Mouse (Mus musculus) hindbrain, embryonic 14.5 days (tissue): ENCODE measurements at regions not wholly inside any gene's neighbourhood (a gene's known extent, or its start where the extent isn't known, plus 50 kb on each side); places are given as distances from the start of the nearest gene placed in this dataset.

ENCODE experiments used
- ATAC-seq: fragments of 200-750 bp; cut with Nextera tagmentation; 2 replicates; pipeline ENCODE4 v1.8.0; 2017; ENCODE audit warnings: moderate number of reproducible peaks, mild to moderate bottlenecking, moderate TSS enrichment, moderate library complexity; ENCODE audit not compliant: low FRiP score
- DNase-seq: peaks from one replicate; pipeline ENCODE4 v3.0.0-alpha.2; 2015; ENCODE audit warnings: low spot score
- H3K27ac ChIP-seq: fragments of 300-500 bp; sonication (generic); 2 replicates; pipeline ENCODE4 v1.5.1; 2014; ENCODE audit warnings: mild to moderate bottlenecking, moderate library complexity
- H3K27me3 ChIP-seq: fragments of 300-500 bp; sonication (generic); 2 replicates; pipeline ENCODE4 v1.6.1; 2014; ENCODE audit warnings: mild to moderate bottlenecking, low read length, mixed read lengths; ENCODE audit not compliant: control insufficient read depth, insufficient read depth
- H3K36me3 ChIP-seq: fragments of 300-500 bp; sonication (generic); replicated peaks from 2 replicates; pipeline ENCODE4 v1.6.1; 2014; ENCODE audit not compliant: control insufficient read depth, insufficient read depth
- H3K4me1 ChIP-seq: fragments of 300-500 bp; sonication (generic); replicated peaks from 2 replicates; pipeline ENCODE4 v1.6.1; 2014; ENCODE audit warnings: antibody characterized with exemption, low read length, mixed read lengths; ENCODE audit not compliant: control insufficient read depth, insufficient read depth
- H3K4me2 ChIP-seq: fragments of 300-500 bp; sonication (generic); replicated peaks from 2 replicates; pipeline ENCODE4 v1.6.1; 2014; ENCODE audit warnings: mild to moderate bottlenecking, moderate library complexity
- H3K4me3 ChIP-seq: fragments of 300-500 bp; sonication (generic); replicated peaks from 2 replicates; pipeline ENCODE4 v1.5.1; 2014; ENCODE audit warnings: mild to moderate bottlenecking, low read length
- H3K9ac ChIP-seq: fragments of 300-500 bp; sonication (generic); 2 replicates; pipeline ENCODE4 v1.6.1; 2014
- H3K9me3 ChIP-seq: fragments of 300-500 bp; sonication (generic); 2 replicates; pipeline ENCODE4 v1.6.1; 2016; ENCODE audit warnings: low read length; ENCODE audit not compliant: control insufficient read depth
- WGBS: fragments of 180-500 bp; shearing (Covaris S2); extraction: QIAGEN DNeasy Blood & Tissue Kit; methylation state at CpG from one replicate; pipeline ENCODE4 v1.1.7; 2014; 5-methylcytosine and 5-hydroxymethylcytosine counted together

- DNase-seq (no peak), ATAC-seq (no peak)
- H3K36me3 ChIP-seq = no peaks in the 10 kb centered on the region
- no peaks in the 10 kb centered on the region for H3K27me3 ChIP-seq
- no peak overlapping the region for H3K27ac ChIP-seq
- WGBS = 49% methylated on average over 2 of the region's 2 CpGs
- H3K9ac ChIP-seq = no peak overlapping the region
- H3K9me3 ChIP-seq = no peaks in the 10 kb centered on the region
- no peak overlapping the region for H3K4me3 ChIP-seq
- H3K4me1 ChIP-seq = no peaks in the 10 kb centered on the region
- H3K4me2 ChIP-seq = no peak overlapping the region
Observed at GRCm38 (mm10) chr13:37290636-37291035, 54.4 kb upstream of the Ly86 start.

GRCm38 (mm10) chr13:37288993-37289392 is 56.0 kb upstream of the Ly86 start:
- H3K4me1 ChIP-seq = no peaks in the 10 kb centered on the region
- DNase-seq (no peak), ATAC-seq (no peak)
- no peak overlapping the region for H3K27ac ChIP-seq
- H3K36me3 ChIP-seq = no peaks in the 10 kb centered on the region
- no peak overlapping the region for H3K4me2 ChIP-seq
- no peaks in the 10 kb centered on the region for H3K9me3 ChIP-seq
- H3K9ac ChIP-seq = no peak overlapping the region
- 77% methylated on average over 1 of the region's 1 CpGs for WGBS
- H3K4me3 ChIP-seq = no peak overlapping the region
- H3K27me3 ChIP-seq = no peaks in the 10 kb centered on the region

GRCm38 (mm10) chr13:37282515-37282914 is 62.5 kb upstream of the Ly86 start:
- 91% methylated on average over 5 of the region's 5 CpGs for WGBS
- H3K36me3 ChIP-seq = no peaks in the 10 kb centered on the region
- ATAC-seq = no peak
- no peak overlapping the region for H3K4me3 ChIP-seq
- H3K4me1 ChIP-seq = no peaks in the 10 kb centered on the region
- H3K27me3 ChIP-seq = no peaks in the 10 kb centered on the region
- H3K9ac ChIP-seq = no peak overlapping the region
- H3K9me3 ChIP-seq = no peaks in the 10 kb centered on the region
- H3K4me2 ChIP-seq = no peak overlapping the region
- no peak for DNase-seq
- no peak overlapping the region for H3K27ac ChIP-seq

- Histone ChIP-seq H3K27me3 (no peaks in the 10 kb centered on the region), H3K27ac (no peak overlapping the region), H3K4me2 (no peak overlapping the region), H3K4me1 (no peaks in the 10 kb centered on the region), H3K9me3 (no peaks in the 10 kb centered on the region), H3K36me3 (no peaks in the 10 kb centered on the region), H3K4me3 (no peak overlapping the region), H3K9ac (no peak overlapping the region)
- WGBS = 91% methylated on average over 8 of the region's 8 CpGs
- DNase-seq (no peak), ATAC-seq (no peak)
Observed at GRCm38 (mm10) chr13:37279078-37279789, 65.8 kb upstream of the Ly86 start.

GRCm38 (mm10) chr13:37249581-37250461 is 95.2 kb upstream of the Ly86 start:
- H3K9ac ChIP-seq = no peak overlapping the region
- WGBS = 83% methylated on average over 14 of the region's 14 CpGs
- no peak for DNase-seq

GRCm38 (mm10) chr13:37248741-37249140 is 96.3 kb upstream of the Ly86 start:
- H3K4me3 ChIP-seq = no peak overlapping the region
- no peak for ATAC-seq
- H3K4me2 ChIP-seq = no peak overlapping the region

More at GRCm38 (mm10) chr13:37249581-37250461, 95.2 kb upstream of the Ly86 start:
- no peak for ATAC-seq
- H3K27ac ChIP-seq = no peak overlapping the region
- H3K4me3 ChIP-seq = no peak overlapping the region
- H3K4me2 ChIP-seq = no peak overlapping the region
- no peaks in the 10 kb centered on the region for H3K4me1 ChIP-seq
- no peaks in the 10 kb centered on the region for H3K27me3 ChIP-seq
- H3K9me3 ChIP-seq = no peaks in the 10 kb centered on the region
- H3K36me3 ChIP-seq = no peaks in the 10 kb centered on the region

GRCm38 (mm10) chr13:37240048-37240447 is 105.0 kb upstream of the Ly86 start:
- Histone ChIP-seq H3K4me3 (no peak overlapping the region), H3K9ac (no peak overlapping the region), H3K36me3 (no peaks in the 10 kb centered on the region), H3K4me1 (no peaks in the 10 kb centered on the region), H3K27ac (no peak overlapping the region), H3K4me2 (no peak overlapping the region), H3K27me3 (no peaks in the 10 kb centered on the region), H3K9me3 (no peaks in the 10 kb centered on the region)
- no peak for ATAC-seq
- DNase-seq = no peak
- WGBS = 83% methylated on average over 5 of the region's 5 CpGs

More at GRCm38 (mm10) chr13:37248741-37249140, 96.3 kb upstream of the Ly86 start:
- Histone ChIP-seq H3K4me1 (no peaks in the 10 kb centered on the region), H3K27me3 (no peaks in the 10 kb centered on the region), H3K9me3 (no peaks in the 10 kb centered on the region), H3K27ac (no peak overlapping the region), H3K36me3 (no peaks in the 10 kb centered on the region), H3K9ac (no peak overlapping the region)
- no peak for DNase-seq
- WGBS = 88% methylated on average over 1 of the region's 1 CpGs

- H3K4me1 ChIP-seq = no peaks in the 10 kb centered on the region
- H3K9me3 ChIP-seq = no peaks in the 10 kb centered on the region
- no peak for DNase-seq
- H3K4me3 ChIP-seq = no peak overlapping the region
- no peak for ATAC-seq
- H3K27me3 ChIP-seq = no peaks in the 10 kb centered on the region
- H3K9ac ChIP-seq = no peak overlapping the region
- 90% methylated on average over 3 of the region's 3 CpGs for WGBS
- no peaks in the 10 kb centered on the region for H3K36me3 ChIP-seq
- H3K27ac ChIP-seq = no peak overlapping the region
- H3K4me2 ChIP-seq = no peak overlapping the region
Observed at GRCm38 (mm10) chr13:37237285-37237684, 107.7 kb upstream of the Ly86 start.

GRCm38 (mm10) chr13:37225834-37226233 is 119.2 kb upstream of the Ly86 start:
- Histone ChIP-seq H3K4me2 (no peak overlapping the region), H3K9ac (no peak overlapping the region), H3K4me1 (no peaks in the 10 kb centered on the region), H3K9me3 (no peaks in the 10 kb centered on the region), H3K27ac (no peak overlapping the region), H3K36me3 (no peaks in the 10 kb centered on the region), H3K27me3 (no peaks in the 10 kb centered on the region), H3K4me3 (no peak overlapping the region)
- WGBS = 93% methylated on average over 1 of the region's 1 CpGs
- ATAC-seq (no peak), DNase-seq (no peak)
